Mouse (Mus musculus): ENCODE measurements around the gene Dpy30.

The Dpy30 gene

GRCm38 (mm10) chr17:74265636-74266035 is 58.1 kb downstream of the Dpy30 start:
- no peak for DNase-seq (ENCODE audit: low read depth in 1 of 2, low spot score in 2 of 2)

DNA sequence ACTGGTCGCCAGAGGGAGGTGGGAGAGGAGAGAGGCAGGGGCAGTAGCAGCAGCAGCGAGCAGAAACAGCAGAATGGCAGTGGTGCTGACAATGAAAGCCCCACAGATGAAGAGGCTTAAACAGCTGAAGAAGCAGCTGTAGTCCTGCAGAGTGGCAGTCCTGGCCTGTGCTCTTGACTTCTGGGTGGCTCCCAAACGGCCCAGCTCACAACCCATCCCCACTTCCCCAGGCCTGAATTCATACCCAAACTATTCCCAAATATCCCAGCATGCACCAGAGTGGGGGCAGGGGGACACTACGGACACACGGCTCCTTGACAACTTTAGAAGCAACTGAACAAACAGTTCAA is 58.6 kb downstream of the Dpy30 start:
- DNase-seq (ENCODE audit: low read depth in 1 of 2, low spot score in 2 of 2), result no peak

- no peak for DNase-seq (ENCODE audit: low read depth in 1 of 2, low spot score in 2 of 2)
Measured at GRCm38 (mm10) chr17:74264333-74265155, 59.2 kb downstream of the Dpy30 start.

- DNase-seq (ENCODE audit: low read depth in 1 of 2, low spot score in 2 of 2), result no peak
Measured at GRCm38 (mm10) chr17:74262415-74262814, 61.3 kb downstream of the Dpy30 start.
